Mouse (Mus musculus): ENCODE measurements around the gene Cbr1. TPM values are rescaled to one million over a fixed set of nuclear protein-coding genes. Genes with fewer than 3 reads are reported as not detected.
A peak's percentile ranks its signal among the peaks of the same experiment; 100 is the strongest.
"Not testable (repeated sequence)": the region's sequence is repeated elsewhere in the genome, so short reads cannot be mapped to it uniquely, and the experiment has no call there.

The Cbr1 gene
- total RNA-seq, 2 experiments from 2014 or later = 25.9 to 26.2 TPM

DNA sequence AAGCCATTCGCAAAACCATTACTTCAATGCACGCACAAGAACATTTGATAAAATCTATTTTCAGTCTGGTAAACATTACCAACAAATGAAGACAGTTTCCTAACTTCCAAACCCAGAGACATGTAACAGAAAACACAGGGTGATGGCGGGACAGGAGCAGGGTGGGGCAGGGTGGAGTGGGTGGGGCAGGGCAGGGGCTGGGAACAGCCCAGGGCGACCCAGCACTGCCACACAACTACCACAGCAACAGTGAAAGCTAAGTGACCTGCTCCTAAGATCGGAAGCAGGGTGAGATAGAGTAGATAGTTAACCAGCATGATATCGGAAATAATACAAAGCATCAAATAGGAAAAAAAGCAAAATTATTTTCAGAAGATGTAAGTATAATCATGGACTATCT lies 6.2 kb upstream of the Cbr1 start:
- no peak for DNase-seq

DNA sequence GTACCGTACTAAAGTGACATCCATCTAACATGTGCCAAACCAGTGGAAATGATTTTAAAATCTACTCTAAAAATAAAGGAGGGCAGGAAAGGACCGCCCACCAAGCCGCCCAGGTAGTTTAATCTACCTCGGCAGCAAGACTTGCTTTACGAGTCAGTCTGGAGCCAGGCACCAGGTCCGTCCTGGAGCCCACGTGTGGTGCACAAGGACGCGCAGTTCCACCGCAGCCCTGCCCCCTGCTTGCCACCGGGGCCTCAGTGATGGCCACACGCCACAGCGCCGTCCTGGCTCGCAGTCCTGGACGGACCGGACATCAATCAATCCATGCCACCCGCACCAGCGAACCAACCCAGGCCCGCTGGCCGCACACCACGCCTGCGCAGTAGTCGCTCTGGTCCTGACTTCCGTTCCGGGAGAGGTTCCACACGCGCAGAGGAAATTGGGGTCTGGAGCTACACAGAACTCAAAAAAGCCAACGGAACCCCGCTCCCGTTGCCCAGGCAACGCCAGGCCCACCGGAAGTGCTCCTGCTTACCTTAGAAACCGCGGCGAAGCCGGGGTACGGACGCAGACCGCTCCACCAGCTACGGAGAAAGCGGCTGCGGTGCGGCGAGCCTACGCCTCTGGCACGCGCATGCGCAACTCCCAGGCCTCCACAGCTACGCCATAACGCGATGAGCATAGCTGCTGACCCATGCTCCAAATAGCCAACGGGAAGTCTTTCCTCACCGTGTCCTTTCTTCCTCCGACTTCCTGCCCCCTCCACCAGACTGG lies 2.0 kb upstream of the Cbr1 start, which contains the start of gene Setd4:
Gene Setd4 (minus strand): TSS at position 625 of the 774 bp plus-strand sequence.
- peak; percentile 93 for DNase-seq

DNA sequence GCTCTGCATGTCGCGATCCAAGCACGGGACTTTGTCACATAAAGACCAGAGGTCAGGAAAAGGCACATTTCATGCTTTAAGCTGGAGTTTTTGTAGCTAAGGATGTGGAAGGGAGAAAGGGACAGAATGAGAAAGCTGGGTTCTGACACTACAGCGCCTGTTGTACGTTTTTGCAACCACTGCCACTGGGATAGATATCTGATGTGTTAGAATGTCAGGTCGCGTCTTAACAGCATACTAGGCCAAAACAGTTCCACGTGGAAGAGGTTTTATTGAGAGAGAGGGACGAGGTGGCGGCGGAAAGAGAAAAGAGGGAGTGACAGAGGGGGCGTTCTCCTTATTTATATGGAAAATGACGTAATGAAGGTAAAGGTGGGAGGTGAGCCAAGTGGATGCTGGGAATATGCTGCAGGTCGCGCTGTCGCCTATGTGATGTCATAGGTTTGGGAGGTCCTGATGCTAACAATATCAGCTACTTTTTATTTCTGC lies 1.1 kb upstream of the Cbr1 start:
- DNase-seq = no peak

DNA sequence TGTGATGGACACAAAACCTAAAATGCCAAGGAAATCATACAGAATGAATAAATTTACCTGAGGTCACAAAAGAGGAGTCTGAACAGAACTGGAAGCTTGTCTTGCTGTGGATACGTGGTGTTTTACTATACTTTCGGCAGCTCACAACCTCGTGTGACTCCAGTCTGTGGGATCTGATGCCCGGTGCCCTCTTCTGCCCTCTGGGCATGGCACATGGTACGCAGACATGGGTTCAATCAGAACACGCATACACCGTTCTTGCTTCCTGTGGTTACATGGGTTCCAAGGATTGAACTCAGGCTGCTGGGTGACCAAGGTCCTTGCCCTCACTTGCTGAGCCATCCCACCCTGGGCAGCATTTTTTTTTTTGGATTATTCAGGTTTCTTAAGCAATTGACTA lies 493 bp downstream of the Cbr1 start:
- DNase-seq = no peak

DNA sequence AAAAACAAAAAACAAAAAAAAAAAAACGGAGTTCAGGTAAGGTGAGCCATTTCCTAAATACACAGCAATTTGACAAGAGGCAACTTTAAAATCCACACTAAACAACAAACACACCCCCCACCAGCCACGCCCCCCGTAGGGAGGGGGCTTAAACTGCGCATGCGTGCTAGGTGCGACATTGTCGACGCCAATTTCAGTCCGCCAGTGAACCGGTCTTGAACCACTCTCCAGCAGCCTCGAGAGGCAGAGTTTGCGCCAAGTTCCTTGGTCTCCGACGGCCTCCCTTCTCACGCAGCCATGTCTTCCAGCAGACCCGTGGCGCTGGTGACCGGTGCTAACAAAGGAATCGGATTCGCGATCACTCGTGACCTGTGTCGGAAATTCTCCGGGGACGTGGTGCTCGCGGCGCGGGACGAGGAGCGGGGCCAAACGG lies 2.0 kb downstream of the Cbr1 start:
- DNase-seq = peak; percentile 88

DNA sequence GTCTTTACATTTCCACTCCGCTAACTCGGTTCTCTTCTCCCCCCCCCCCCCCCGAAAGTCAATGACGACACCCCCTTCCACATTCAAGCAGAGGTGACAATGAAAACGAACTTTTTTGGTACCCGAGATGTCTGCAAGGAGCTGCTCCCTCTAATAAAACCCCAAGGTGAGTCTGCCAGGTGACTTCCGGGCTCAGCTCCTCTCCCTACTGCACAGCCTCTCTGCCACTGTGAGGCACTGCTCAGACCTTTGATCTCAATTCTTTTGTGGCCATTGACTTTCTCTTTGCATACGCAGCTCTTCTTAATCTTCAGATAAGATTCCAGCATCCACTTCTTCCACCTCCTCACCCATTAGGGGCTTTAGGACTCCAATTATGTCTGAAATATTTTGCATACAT lies 3.1 kb downstream of the Cbr1 start:
- no peak for DNase-seq

DNA sequence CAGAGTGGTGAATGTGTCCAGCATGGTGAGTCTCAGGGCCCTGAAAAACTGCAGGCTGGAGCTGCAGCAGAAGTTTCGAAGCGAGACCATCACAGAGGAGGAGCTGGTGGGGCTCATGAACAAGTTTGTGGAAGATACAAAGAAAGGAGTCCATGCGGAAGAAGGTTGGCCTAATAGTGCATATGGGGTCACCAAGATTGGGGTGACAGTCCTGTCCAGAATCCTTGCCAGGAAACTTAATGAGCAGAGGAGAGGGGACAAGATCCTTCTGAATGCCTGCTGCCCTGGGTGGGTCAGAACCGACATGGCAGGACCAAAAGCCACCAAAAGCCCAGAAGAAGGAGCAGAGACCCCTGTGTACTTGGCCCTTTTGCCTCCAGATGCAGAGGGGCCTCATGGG lies 4.1 kb downstream of the Cbr1 start:
- no peak for DNase-seq

DNA sequence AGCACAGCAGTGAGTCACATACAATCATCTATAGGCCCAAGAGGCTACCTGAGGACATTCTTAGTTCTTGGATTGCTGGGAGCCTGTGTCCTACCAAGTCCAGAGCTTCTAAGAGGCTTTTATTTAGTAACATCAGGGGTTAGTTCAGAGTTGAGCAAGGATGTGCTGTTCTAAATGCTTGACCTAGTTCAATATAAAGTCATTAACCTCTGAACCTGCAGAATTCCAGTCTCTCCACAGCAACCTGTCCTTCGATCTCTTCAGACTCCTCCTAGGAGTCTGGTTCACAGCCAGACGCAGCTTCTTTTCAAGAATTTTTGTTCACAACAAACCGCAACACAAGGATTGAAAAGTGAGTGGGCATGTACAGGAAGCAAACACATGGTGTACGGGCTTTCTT lies 5.3 kb downstream of the Cbr1 start:
- no peak for DNase-seq

DNA sequence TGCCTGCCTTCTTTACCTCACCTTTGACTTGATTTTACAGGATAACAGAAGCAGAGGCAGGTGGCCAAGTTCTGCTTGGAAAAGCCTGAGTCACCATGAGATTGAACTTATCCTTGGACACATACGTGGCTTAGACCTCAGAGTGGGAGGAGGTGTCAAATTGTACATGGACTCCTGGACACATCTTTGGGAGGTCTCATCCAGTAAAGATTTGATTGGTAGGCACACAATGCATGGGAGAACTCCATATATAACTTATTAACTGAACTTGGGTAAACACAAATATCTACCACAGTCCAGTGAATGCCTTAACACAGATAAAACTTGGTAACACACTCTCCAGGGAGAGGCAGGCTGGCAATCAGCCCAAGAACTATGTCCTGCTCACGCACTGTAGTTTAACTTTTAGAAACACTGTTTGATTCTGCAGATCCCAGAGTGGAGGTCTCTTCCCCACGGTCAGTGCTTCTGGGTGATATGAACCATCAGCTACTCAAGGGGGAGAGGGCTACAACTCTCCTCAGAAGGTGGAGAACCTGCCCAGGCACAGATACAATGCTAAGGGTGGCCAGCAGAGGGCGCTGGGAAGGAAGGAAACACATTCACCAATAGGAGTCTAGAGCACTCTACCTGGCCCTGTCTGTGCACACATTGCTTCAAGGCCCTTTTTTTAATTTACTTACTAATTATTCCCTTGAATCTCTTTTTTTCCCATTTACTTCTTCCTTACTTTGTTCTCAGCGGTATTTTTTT lies 9.6 kb downstream of the Cbr1 start:
- peak; percentile 73 for DNase-seq

DNA sequence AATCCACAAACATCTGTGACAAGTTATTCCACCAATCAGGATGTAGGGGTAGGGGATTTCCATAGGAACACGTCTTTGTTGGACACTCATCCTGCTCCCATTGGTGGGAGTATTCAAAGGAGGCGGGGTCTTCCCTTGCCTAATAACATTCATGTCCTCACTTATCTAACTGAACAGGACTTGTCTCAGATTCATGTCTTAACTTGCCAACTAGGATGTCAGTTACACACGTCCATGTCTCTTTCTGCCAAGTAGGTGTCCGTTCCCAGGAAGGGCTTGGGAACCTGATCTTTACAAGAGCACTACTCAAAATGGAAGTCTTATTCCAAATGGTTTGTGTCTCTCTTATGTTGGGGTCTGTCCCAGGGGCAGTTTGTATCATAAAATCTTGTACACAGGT lies 18.1 kb downstream of the Cbr1 start:
- DNase-seq = not testable (repeated sequence)

DNA sequence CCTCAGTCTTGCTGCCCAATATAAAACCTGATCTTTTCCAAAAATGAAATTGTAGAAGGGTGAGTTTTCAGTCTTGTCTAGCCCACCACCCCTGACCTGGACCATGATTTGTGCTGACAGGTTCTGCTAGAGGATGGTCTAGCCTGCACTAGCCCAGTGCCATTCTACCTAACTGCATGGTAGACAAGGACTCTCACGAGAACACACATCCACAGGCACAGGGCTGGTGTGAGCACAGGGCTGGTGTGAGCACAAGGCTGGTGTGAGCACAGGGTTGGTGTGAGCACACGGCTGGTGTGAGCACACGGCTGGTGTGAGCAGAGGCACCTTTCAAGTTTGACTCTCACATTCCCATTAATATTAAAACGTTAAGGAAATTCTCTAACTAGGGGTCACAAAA lies 19.0 kb downstream of the Cbr1 start:
- DNase-seq = no peak

DNA sequence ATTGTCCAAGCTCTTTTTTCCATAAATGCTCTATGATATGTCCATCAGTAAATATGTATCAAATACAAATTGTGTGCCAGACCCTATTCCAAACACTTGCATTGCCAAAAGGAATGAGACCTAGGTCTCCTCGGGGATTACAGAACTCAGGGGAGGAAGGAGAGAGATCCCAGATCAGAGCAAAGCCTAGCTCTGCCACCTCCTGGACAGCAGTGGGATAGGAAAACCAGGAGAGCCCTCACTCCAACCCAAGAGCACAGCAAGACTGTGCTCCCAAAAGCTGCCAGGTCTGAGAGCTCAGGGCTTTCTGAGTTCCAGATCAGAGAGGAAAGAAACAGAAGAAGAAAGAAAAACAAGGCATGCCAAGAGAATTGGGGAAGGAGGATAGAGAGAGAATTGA lies 21.1 kb downstream of the Cbr1 start:
- DNase-seq = peak; percentile 35

DNA sequence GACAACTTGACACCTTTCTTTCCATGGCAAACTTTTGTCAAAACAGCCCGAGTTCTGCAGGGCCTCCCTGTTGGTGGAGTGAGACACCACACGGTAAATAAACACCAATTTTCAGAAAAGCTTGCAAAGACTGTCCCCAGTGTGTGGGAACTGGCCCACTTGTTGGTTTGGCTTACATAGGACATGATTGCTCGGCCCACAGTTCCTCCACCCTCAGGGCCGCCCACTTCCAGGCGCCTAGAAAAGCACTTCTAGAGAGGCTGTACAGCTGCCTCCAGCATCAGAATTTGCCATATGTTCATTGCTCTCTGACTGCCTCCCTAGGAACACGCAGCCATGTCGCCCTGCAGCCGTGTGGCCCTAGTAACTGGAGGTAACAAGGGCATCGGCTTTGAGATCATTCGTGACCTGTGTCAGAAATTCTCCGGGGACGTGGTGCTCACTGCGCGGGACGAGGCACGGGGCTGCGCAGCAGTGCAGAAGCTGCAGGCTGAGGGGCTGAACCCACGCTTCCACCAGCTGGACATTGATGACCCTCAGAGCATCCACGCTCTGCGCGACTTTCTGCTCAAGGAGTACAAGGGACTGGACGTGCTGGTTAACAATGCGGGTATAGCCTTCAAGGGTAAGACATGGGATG lies 22.2 kb downstream of the Cbr1 start, which contains the start of gene Gm5678:
Gene Gm5678 (plus strand): TSS at position 337 of the 640 bp plus-strand sequence.
- DNase-seq = no peak

DNA sequence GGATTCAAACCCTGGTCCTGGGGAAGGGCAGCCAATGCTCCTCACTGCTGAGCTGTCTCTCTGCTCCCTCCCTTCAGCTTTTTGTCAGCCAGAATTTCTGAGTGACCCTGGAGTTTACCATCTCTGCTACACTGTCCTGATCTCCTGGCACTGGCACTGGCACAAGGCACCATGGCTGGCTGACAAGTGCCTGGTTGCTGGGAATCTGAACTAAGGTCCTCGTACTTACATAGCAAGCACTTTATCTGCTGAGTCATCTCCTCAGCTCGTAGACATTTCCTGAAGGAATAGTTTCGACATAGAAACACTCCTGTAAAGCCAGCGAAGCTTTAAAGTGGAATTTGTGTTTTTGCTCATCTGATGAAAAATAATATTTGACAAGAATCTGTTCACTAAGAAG lies 38.4 kb downstream of the Cbr1 start:
- DNase-seq = no peak

DNA sequence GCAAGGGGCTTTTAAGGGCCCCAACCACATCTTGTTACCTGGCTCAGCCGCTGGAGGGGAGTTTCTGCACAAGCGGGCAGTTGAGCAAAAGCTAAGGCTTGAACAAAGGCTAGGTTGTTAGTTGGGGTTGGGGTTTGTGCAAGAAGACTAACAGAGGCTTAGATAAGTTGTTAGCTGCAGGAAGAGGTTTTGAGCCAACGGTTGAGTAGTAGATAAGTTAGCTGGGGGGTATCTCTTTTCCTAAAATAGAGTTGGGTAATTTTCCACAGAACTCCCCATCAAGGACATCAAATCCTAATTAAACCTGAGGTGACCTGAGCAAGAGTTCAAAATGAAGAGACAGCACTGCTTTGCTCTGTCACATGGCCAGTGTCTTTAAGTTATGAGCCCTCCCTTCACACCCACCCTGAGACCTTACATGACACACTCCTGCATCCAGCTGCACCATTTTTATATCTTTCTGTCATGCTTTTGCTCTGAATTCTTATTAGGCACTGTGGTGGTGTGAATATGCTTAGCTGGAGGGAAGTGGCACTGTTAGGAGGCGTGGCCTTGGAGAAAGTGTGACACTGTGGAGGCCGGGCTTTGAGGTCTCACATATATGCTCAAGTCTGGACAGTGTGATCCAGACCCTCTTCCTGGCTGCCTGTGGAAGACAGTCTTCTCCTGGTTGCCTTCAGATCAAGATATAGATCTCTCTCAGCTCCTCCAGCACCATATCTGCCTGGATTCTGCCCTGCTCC lies 43.0 kb downstream of the Cbr1 start:
- no peak for DNase-seq

Other genes with a start within 250 kb of the Cbr1 start
- 1 to 10 TPM; 2.0 to 2.3 TPM for gene Setd4, start 1.8 kb upstream of the Cbr1 start, total RNA-seq (2021)
- 1 to 10 TPM in 1 of 2 experiments, under 1 TPM in 1; 0.62 to 1.5 TPM for gene Gm5678, start 22.2 kb downstream of the Cbr1 start, total RNA-seq (2021)
- 1 to 10 TPM; 2.2 to 2.5 TPM for gene Cbr3, start 77.4 kb downstream of the Cbr1 start, total RNA-seq (2021)
- gene Dop1b, start 106.1 kb downstream of the Cbr1 start, total RNA-seq (2021) = 10 to 100 TPM; 15.0 to 18.3 TPM
- gene Morc3, start 226.3 kb downstream of the Cbr1 start, total RNA-seq (2021) = 10 to 100 TPM; 23.7 to 26.5 TPM